Mouse (Mus musculus) myocyte (in vitro differentiated cells): ENCODE measurements at regions not wholly inside any gene's neighbourhood (a gene's known extent, or its start where the extent isn't known, plus 50 kb on each side); places are given as distances from the start of the nearest gene placed in this dataset.

Source experiments
- H3K27me3 ChIP-seq: one replicate; pipeline ENCODE4 v1.6.1; 2011; ENCODE audit not compliant: control insufficient read depth, insufficient read depth, insufficient read length
- H3K36me3 ChIP-seq: one replicate; pipeline ENCODE4 v1.6.1; 2011; ENCODE audit not compliant: control insufficient read depth, insufficient read depth
- H3K4me2 ChIP-seq: one replicate; pipeline ENCODE4 v1.6.1; 2011; ENCODE audit warnings: low read depth, control low read depth
- H3K4me3 ChIP-seq: one replicate; pipeline ENCODE4 v1.5.1; 2011; ENCODE audit warnings: mild to moderate bottlenecking, control low read depth, moderate library complexity
- H3K79me2 ChIP-seq: one replicate; pipeline ENCODE4 v1.6.1; 2011; ENCODE audit not compliant: control insufficient read depth, insufficient read depth
- H3ac ChIP-seq: one replicate; pipeline ENCODE4 v1.6.1; 2011; ENCODE audit not compliant: control insufficient read depth, insufficient read length
- CEBPB ChIP-seq: IDR thresholded peaks from 2 replicates; pipeline ENCODE4 v1.6.1; 2011; ENCODE audit warnings: mild to moderate bottlenecking, moderate library complexity; ENCODE audit not compliant: poor library complexity, insufficient read depth, severe bottlenecking
- E2F4 ChIP-seq: IDR thresholded peaks from one replicate; pipeline ENCODE4 v1.6.1; 2011; ENCODE audit warnings: mild to moderate bottlenecking, control low read depth, moderate library complexity; ENCODE audit not compliant: insufficient read depth
- MAX ChIP-seq: IDR thresholded peaks from one replicate; pipeline ENCODE4 v1.6.1; 2011; ENCODE audit warnings: low read depth, mild to moderate bottlenecking, control low read depth
- MYOD1 ChIP-seq, 3 experiments: IDR thresholded peaks; one replicate each; pipeline ENCODE4 v1.6.1; 2011; ENCODE audit warnings: control low read depth in 2 of 3, low read depth in 2 of 3, mild to moderate bottlenecking in 2 of 3, moderate library complexity in 1 of 3; ENCODE audit not compliant: insufficient read length in 2 of 3, control insufficient read depth in 1 of 3
- MYOG ChIP-seq, 3 experiments: IDR thresholded peaks; one replicate each; pipeline ENCODE4 v1.6.1; 2011; ENCODE audit warnings: control low read depth in 2 of 3, low read depth in 2 of 3, mild to moderate bottlenecking in 2 of 3; ENCODE audit not compliant: insufficient read length in 2 of 3, control insufficient read depth in 1 of 3, insufficient read depth in 1 of 3
- POLR2A ChIP-seq: IDR thresholded peaks from one replicate; pipeline ENCODE4 v1.6.1; 2011; ENCODE audit warnings: low read depth, mild to moderate bottlenecking, control low read depth, moderate library complexity; ENCODE audit not compliant: insufficient read length
- POLR2AphosphoS2 ChIP-seq: IDR thresholded peaks from one replicate; pipeline ENCODE4 v1.6.1; 2011; ENCODE audit warnings: low read depth, control low read depth; ENCODE audit not compliant: insufficient read length
- REST ChIP-seq: IDR thresholded peaks from one replicate; pipeline ENCODE4 v1.6.1; 2011; ENCODE audit warnings: mild to moderate bottlenecking, control low read depth, moderate library complexity; ENCODE audit not compliant: insufficient read depth, insufficient read length
- SRF ChIP-seq: IDR thresholded peaks from one replicate; pipeline ENCODE4 v1.6.1; 2011; ENCODE audit warnings: low read depth; ENCODE audit not compliant: control insufficient read depth, insufficient read length
- TCF12 ChIP-seq: IDR thresholded peaks from one replicate; pipeline ENCODE4 v1.6.1; 2011; ENCODE audit warnings: mild to moderate bottlenecking, control low read depth; ENCODE audit not compliant: poor library complexity, insufficient read depth, severe bottlenecking
- TCF3 ChIP-seq: IDR thresholded peaks from one replicate; pipeline ENCODE4 v1.6.1; 2011; ENCODE audit warnings: low read depth, control low read depth; ENCODE audit not compliant: insufficient read length
- USF1 ChIP-seq: IDR thresholded peaks from one replicate; pipeline ENCODE4 v1.6.1; 2011; ENCODE audit warnings: low read depth, mild to moderate bottlenecking, control low read depth, moderate library complexity

DNA sequence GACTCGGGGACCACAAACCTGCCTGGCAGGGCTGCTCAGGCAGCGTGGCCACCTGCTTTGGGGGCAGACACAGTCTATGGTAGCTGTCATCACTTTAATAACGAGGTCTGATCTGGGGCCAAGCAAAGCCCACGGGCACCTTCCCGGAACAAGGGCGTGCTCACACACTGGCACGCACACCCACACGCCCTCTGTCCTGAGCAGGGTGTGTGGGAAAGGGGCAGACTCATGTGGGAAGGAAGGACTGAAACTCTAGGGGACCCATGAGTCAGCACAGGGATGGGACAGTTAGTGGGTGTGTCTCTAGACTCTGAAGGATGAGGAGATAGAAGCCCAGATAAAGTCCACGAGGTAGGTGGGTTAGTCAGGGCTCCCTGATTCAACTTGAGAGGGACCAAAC, 114.8 kb upstream of the Ptpn1 start:
- no peaks in the 10 kb centered on the region for H3K27me3 ChIP-seq
- peak overlapping the region; percentile 16 for H3K4me3 ChIP-seq
- no peak overlapping the region for H3ac ChIP-seq
- no peaks in the 10 kb centered on the region for H3K79me2 ChIP-seq
- peak; percentile 18 for TF ChIP-seq POLR2A
- peak; percentile 13 for TF ChIP-seq TCF3
- TF ChIP-seq REST: no peak
- peak; percentile 21 for TF ChIP-seq TCF12
- peak in 1 of 3 experiments; percentile 84 for TF ChIP-seq MYOG (IDR thresholded peaks at IDR 0.05; ENCODE audit: control insufficient read depth in 1 of 3, insufficient read depth in 1 of 3, insufficient read length in 2 of 3, low read depth in 2 of 3)
- peak in 2 of 3 experiments; percentile 47 to 93 for TF ChIP-seq MYOD1 (IDR thresholded peaks at IDR 0.05; ENCODE audit: control insufficient read depth in 1 of 3, insufficient read length in 2 of 3, low read depth in 2 of 3)
- no peaks in the 10 kb centered on the region for H3K36me3 ChIP-seq
- peak overlapping the region; percentile 58 for H3K4me2 ChIP-seq

DNA sequence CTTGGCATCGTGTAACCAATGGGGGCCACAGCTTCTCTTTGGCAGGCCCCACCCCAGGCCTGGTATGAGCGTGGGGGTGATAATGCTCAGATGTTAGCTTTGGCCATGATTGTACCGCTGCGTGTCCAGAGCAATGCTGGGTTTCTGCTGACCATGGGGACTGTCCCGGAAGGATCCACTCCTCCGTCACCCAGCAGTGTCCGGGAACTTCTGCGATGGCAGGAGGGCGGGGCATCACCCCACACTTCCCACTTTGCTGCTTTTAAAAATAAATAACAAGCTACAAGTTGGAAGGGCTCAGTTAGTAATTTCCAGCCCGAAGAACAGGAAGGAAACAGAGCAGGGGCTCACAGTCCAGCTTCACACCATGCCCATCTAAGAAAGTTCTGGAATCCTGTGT, 116.7 kb upstream of the Ptpn1 start:
- Histone ChIP-seq H3K36me3 (no peaks in the 10 kb centered on the region), H3K4me2 (no peak overlapping the region), H3K4me3 (no peak overlapping the region), H3K79me2 (no peaks in the 10 kb centered on the region), H3ac (no peak overlapping the region), H3K27me3 (no peaks in the 10 kb centered on the region)
- TF ChIP-seq MAX (no peak), TCF3 (no peak), POLR2A (no peak), POLR2AphosphoS2 (no peak), MYOD1 (IDR thresholded peaks at IDR 0.05; ENCODE audit: control insufficient read depth in 1 of 3, insufficient read length in 2 of 3, low read depth in 2 of 3) (no peak), MYOG (IDR thresholded peaks at IDR 0.05; ENCODE audit: control insufficient read depth in 1 of 3, insufficient read depth in 1 of 3, insufficient read length in 2 of 3, low read depth in 2 of 3) (no peak), REST (no peak), CEBPB (no peak), SRF (no peak), E2F4 (no peak), TCF12 (no peak), USF1 (no peak)

GRCm38 (mm10) chr2:167809256-167809655, 119.6 kb upstream of the Tmem189 start:
- no peak overlapping the region for H3ac ChIP-seq
- no peaks in the 10 kb centered on the region for H3K27me3 ChIP-seq
- H3K4me2 ChIP-seq: no peak overlapping the region
- H3K79me2 ChIP-seq: no peaks in the 10 kb centered on the region
- no peaks in the 10 kb centered on the region for H3K36me3 ChIP-seq
- no peak overlapping the region for H3K4me3 ChIP-seq
- no peak for TF ChIP-seq CEBPB

DNA sequence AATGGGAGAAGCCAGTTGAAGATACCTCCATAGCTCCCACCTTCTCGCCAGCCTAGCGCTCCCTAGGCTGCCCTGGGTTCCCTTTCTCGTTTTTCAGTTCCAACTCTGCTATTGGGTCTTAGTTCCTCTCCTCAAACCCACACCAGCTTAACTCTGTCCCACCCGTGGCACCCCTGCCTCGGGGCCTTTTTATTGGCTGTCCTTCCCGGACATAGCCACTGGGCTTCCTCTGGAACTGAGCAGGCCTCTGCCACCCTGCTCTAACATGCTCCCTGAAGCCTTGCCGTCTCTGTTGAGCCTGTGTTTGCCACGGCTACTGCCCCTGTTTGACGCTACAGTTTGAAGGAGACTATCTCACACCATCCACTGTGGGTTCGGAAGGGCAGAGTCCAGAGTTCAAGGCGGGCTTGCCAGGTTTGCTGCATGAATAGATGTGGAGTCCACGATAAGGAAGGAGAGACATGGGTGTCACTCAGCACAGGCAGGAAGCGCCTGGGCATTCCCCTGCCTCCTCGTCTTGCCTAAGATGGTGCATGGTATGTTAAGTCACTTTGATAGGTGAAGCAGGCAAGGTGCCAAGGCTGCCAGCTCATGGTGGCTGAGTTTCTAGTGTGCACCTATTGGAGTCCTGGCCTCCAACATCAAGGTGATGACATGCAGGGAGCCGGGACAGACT, 116.1 kb upstream of the Tmem189 start:
- TF ChIP-seq TCF3 (no peak), CEBPB (no peak), POLR2A (no peak), REST (no peak), MYOG (IDR thresholded peaks at IDR 0.05; ENCODE audit: control insufficient read depth in 1 of 3, insufficient read depth in 1 of 3, insufficient read length in 2 of 3, low read depth in 2 of 3) (no peak), MYOD1 (IDR thresholded peaks at IDR 0.05; ENCODE audit: control insufficient read depth in 1 of 3, insufficient read length in 2 of 3, low read depth in 2 of 3) (no peak), POLR2AphosphoS2 (no peak), E2F4 (no peak), SRF (no peak), USF1 (no peak), MAX (no peak), TCF12 (no peak)
- no peak overlapping the region for H3K4me3 ChIP-seq
- no peaks in the 10 kb centered on the region for H3K27me3 ChIP-seq
- H3ac ChIP-seq: no peak overlapping the region
- no peaks in the 10 kb centered on the region for H3K36me3 ChIP-seq
- H3K79me2 ChIP-seq: no peaks in the 10 kb centered on the region
- no peak overlapping the region for H3K4me2 ChIP-seq

DNA sequence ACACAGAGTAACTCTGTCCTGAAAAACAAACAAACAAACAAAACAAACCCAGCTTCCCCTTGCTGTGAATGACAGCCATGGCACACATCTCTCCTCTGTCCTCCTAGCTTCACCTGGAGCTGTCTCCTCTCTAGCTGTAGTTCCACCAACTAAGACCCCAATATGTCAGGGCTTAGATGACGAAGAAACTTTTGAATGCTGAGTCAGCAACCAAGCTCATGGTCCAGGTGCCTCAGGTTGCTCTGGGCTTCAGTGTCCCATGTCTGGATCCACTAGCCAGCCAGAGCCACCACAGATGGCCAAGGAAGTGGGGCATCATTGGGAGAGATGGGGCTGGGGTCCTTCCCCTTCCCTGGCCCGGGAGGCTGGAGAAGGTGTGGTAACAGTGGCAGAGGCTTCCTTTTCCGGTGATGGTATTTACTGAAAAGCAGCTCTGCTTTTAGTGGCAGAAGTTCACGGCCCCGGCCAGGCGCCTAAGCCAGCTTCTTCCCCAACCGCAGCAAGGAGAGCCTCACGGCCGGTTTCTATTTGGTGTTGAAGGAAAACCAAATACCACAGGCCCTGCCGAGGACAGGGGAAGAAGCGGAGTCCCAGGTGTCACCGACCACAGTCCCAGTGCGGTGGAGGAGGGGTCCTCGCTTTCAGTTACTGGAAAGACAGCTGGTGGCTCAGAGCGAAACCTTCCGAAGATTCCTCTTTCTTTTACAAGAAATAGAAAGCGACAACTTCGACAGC, 115.0 kb upstream of the Tmem189 start:
- no peak overlapping the region for H3K4me3 ChIP-seq
- TF ChIP-seq MYOD1 (IDR thresholded peaks at IDR 0.05; ENCODE audit: control insufficient read depth in 1 of 3, insufficient read length in 2 of 3, low read depth in 2 of 3) (no peak), CEBPB (no peak), TCF3 (no peak), USF1 (no peak), MYOG (IDR thresholded peaks at IDR 0.05; ENCODE audit: control insufficient read depth in 1 of 3, insufficient read depth in 1 of 3, insufficient read length in 2 of 3, low read depth in 2 of 3) (no peak), POLR2A (no peak), POLR2AphosphoS2 (no peak), REST (no peak), SRF (no peak), MAX (no peak)
- H3ac ChIP-seq: no peak overlapping the region
- no peaks in the 10 kb centered on the region for H3K27me3 ChIP-seq
- H3K36me3 ChIP-seq: no peaks in the 10 kb centered on the region
- H3K4me2 ChIP-seq: no peak overlapping the region
- no peaks in the 10 kb centered on the region for H3K79me2 ChIP-seq
